Mouse (Mus musculus) E14TG2a.4 (cell line): ENCODE data around the gene Skap2.

Experiments used
- CTCF ChIP-seq: conservative IDR thresholded peaks from 2 replicates; pipeline ENCODE4 v1.5.1; 2014; ENCODE audit warnings: low read length
- POU5F1 ChIP-seq: IDR thresholded peaks from 2 replicates; pipeline ENCODE4 v1.6.1; 2014; ENCODE audit warnings: low read length, borderline replicate concordance

DNA sequence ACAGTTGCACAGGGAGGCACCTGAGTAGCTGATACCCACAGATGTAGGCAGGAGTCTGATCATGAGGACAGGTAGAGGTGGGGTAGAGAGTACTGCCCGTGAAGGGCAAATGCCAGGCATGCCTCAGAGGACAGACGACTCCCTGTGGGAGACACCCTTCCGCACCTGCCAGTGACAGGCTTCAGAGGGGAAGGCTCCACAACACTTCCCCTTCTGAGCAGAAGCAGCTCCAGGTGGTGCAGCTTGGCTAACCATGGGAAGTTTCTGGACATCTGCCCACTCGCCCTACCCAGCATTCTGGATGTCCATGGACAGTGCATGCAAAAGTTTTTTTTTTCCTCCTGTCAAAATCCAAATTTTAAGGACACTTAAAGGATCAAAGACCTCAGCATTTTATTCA, 190.3 kb downstream of the Skap2 start:
- no peak for TF ChIP-seq CTCF
- no peak for TF ChIP-seq POU5F1
